Mouse (Mus musculus): ENCODE measurements at regions not wholly inside any gene's neighbourhood (a gene's known extent, or its start where the extent isn't known, plus 50 kb on each side); places are given as distances from the start of the nearest gene placed in this dataset.

DNA sequence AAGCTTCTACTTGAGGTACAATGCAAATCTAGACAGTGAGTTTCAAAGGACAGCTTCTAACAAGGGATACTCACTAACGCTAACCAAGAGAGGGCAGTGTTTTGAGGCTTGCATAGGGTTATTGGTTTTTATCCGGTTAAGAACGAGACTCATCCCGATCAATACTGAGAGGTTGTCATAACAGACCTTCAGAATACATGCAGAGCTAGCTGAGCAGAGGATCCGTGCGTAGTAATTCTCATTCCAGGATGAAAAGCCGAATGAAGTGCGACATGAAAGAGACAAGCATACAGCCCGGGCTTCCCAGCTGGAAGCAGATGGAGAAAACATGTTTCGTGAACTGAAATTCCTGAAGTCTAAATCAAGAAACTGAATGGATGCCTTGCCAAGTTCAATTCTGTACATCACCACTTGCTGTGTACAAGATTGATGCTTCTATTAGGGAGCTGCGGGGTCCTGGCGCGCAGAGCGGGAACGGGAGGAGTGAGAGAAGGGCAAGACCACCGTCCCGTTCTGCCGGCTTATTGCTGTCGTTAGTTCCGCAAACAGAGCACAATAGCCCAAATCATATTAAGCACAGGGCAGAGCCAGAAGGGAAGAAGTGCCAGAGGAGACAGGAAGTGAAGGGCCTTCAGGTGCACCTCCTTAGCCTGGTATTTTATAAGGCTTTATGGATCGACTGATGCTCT is 65.4 kb upstream of the Tes start:
- TF ChIP-seq CTCF (IDR thresholded peaks at IDR 0.05; ENCODE audit: low read depth) = peak; percentile 41; the same call in 1 of the 2 replicates
- no peak for TF ChIP-seq EP300 (optimal IDR thresholded peaks at IDR 0.05)
